Mouse (Mus musculus) adrenal gland, postnatal 10 days (tissue): ENCODE data around the gene Fbxw14. TPM values are rescaled to one million over a fixed set of nuclear protein-coding genes. Genes with fewer than 3 reads are reported as not detected.
"Not testable (repeated sequence)": the region's sequence is repeated elsewhere in the genome, so short reads cannot be mapped to it uniquely, and the experiment has no call there.

Source experiments
- DNase-seq: peaks from one replicate; pipeline ENCODE4 v3.0.0; 2021; ENCODE audit warnings: mixed read lengths
- long read RNA-seq, 2 experiments: library from polyadenylated mRNA; stranded (forward); transcript quantifications; one replicate each; pipeline ENCODE4 v2.0.0; 2021
- total RNA-seq, 2 experiments: library from RNA; stranded (reverse); gene quantifications; 2 replicates each; pipeline ENCODE4 v1.2.3; 2021

The Fbxw14 gene
- not detected for total RNA-seq
- long read RNA-seq, experiment 1: 0 reads
- long read RNA-seq, experiment 2: 0 reads

- not testable (repeated sequence) for DNase-seq
Observed at GRCm38 (mm10) chr9:109287576-109287975, at the start of gene Fbxw14. TSS of gene Fbxw14 (minus strand) at chr9:109287676.

GRCm38 (mm10) chr9:109263041-109263440, 24.4 kb downstream of the Fbxw14 start:
- no peak for DNase-seq

DNA sequence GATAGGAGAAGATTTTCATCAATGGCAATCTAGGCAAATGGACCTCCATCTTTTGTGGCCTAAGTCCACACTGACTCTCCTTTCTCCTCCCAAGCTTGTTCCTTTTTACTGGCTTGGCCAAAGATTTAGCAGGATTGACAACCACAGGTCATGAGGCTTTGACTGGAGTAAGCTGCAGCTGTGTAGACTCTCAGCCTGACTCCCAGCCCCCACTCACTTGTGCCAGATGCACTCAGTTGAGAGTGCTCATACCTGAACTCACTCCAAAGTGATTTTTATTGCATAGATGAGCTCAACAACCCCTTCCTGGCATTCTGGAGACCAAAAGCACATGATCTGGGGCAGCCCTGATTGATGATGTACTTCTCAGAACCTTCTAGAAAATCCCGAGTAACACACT, 52.8 kb downstream of the Fbxw14 start, which contains the start of gene Fbxw20:
TSS of gene Fbxw20 (minus strand) at position 101 of the 400 bp plus-strand sequence.
- DNase-seq: no peak

Other genes starting within 250 kb of the Fbxw14 start
- gene Shisa5, start 249.1 kb downstream of the Fbxw14 start, total RNA-seq: 100 to 1,000 TPM; 107 to 113 TPM
- 10 to 100 TPM; 14.0 to 15.9 TPM for gene Trex1, start 227.9 kb downstream of the Fbxw14 start, total RNA-seq
- 10 to 100 TPM; 13.8 to 14.2 TPM for gene Atrip, start 213.6 kb downstream of the Fbxw14 start, total RNA-seq
- 10 to 100 TPM; 15.7 to 19.4 TPM for gene Ccdc51, start 205.2 kb downstream of the Fbxw14 start, total RNA-seq
- 100 to 1,000 TPM; 336 to 351 TPM for gene Tma7, start 205.1 kb downstream of the Fbxw14 start, total RNA-seq
- 10 to 100 TPM; 46.9 to 69.6 TPM for gene Plxnb1, start 192.3 kb downstream of the Fbxw14 start, total RNA-seq
- not detected for gene Fbxw21, start 125.6 kb downstream of the Fbxw14 start, total RNA-seq
- gene Fbxw13, start 91.7 kb downstream of the Fbxw14 start, total RNA-seq: not detected
- gene Fbxw20, start 52.9 kb downstream of the Fbxw14 start, total RNA-seq: not detected
- not detected for gene Fbxw28, start 52.0 kb upstream of the Fbxw14 start, total RNA-seq
- gene Fbxw22, start 116.6 kb upstream of the Fbxw14 start, total RNA-seq: not detected
- gene Fbxw16, start 161.5 kb upstream of the Fbxw14 start, total RNA-seq: not detected
- not detected for gene Fbxw19, start 208.2 kb upstream of the Fbxw14 start, total RNA-seq